Mouse (Mus musculus) hindbrain, embryonic 10.5 days (tissue): Measurements from ENCODE around the gene Ppm1l. TPM values are rescaled to one million over a fixed set of nuclear protein-coding genes. Genes with fewer than 3 reads are reported as not detected.

Source experiments
- DNase-seq: peaks from one replicate; pipeline ENCODE4 v3.0.0-alpha.2; 2017; ENCODE audit warnings: low spot score
- H3K27ac ChIP-seq: fragments of 300-500 bp; sonication (generic); 2 replicates; pipeline ENCODE4 v1.5.1; 2016; ENCODE audit warnings: mild to moderate bottlenecking, moderate library complexity
- H3K27me3 ChIP-seq: fragments of 300-500 bp; sonication (generic); 2 replicates; pipeline ENCODE4 v1.6.1; 2016; ENCODE audit warnings: mild to moderate bottlenecking; ENCODE audit not compliant: poor library complexity, insufficient read depth, severe bottlenecking
- H3K36me3 ChIP-seq: fragments of 300-500 bp; sonication (generic); 2 replicates; pipeline ENCODE4 v1.6.1; 2016; ENCODE audit warnings: mild to moderate bottlenecking, moderate library complexity
- H3K4me1 ChIP-seq: fragments of 300-500 bp; sonication (generic); replicated peaks from 2 replicates; pipeline ENCODE4 v1.6.1; 2016; ENCODE audit warnings: mild to moderate bottlenecking
- H3K4me3 ChIP-seq: fragments of 300-500 bp; sonication (generic); 2 replicates; pipeline ENCODE4 v1.5.1; 2016; ENCODE audit warnings: mild to moderate bottlenecking, moderate library complexity
- H3K9me3 ChIP-seq: fragments of 300-500 bp; sonication (generic); 2 replicates; pipeline ENCODE4 v1.6.1; 2016; ENCODE audit warnings: mild to moderate bottlenecking, moderate library complexity
- WGBS: fragments of 180-500 bp; shearing (Covaris S2); methylation state at CpG from one replicate; pipeline ENCODE4 v1.1.7; 2016; 5-methylcytosine and 5-hydroxymethylcytosine counted together
- polyA plus RNA-seq: library from polyadenylated mRNA; unstranded; fragments of >200 nt; fragmentation: Nextera tagmentation; extraction: Ambion mirVana; gene quantifications from 2 replicates; pipeline ENCODE4 v1.2.1, GENCODE M21; 2016

The Ppm1l gene
- polyA plus RNA-seq, 1 experiment from 2014 or later, result 17.3 TPM

GRCm38 (mm10) chr3:69583798-69584197 is 267.1 kb downstream of the Ppm1l start:
- no peak overlapping the region for H3K27ac ChIP-seq

GRCm38 (mm10) chr3:69588101-69588760 is 271.6 kb downstream of the Ppm1l start:
- no peaks in the 10 kb centered on the region for H3K9me3 ChIP-seq
- no peak overlapping the region for H3K4me3 ChIP-seq
- H3K36me3 ChIP-seq, result peaks cover 13% of the 10 kb centered on the region
- H3K27me3 ChIP-seq, result no peaks in the 10 kb centered on the region
- WGBS, result 52% methylated on average over 10 of the region's 10 CpGs
- no peak overlapping the region for H3K27ac ChIP-seq
- H3K4me1 ChIP-seq, result no peaks in the 10 kb centered on the region
- no peak for DNase-seq

More at GRCm38 (mm10) chr3:69583798-69584197, 267.1 kb downstream of the Ppm1l start:
- no peaks in the 10 kb centered on the region for H3K9me3 ChIP-seq
- no peaks in the 10 kb centered on the region for H3K27me3 ChIP-seq
- no peak overlapping the region for H3K4me3 ChIP-seq
- no peak for DNase-seq
- H3K4me1 ChIP-seq, result no peaks in the 10 kb centered on the region
- 88% methylated on average over 1 of the region's 1 CpGs for WGBS
- peaks cover 14% of the 10 kb centered on the region for H3K36me3 ChIP-seq

DNA sequence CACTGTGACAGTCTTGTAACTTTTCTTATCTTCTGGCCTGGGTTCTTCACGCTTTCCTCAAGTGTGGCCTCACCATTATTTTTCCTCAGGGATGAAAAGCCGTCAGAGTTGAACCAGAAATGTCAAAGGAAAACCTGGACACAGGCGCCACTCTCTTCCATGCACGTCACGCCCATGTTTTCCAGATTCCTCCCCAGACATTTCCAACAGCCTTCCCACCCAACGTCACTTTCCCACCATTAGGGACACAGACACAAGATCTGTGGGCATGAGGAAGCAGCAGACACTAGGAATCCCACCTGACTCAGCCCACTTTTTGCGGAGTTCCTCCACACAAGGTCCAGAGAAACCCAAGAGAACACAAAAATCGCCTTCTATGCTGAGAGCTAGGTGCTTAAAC is 276.8 kb downstream of the Ppm1l start:
- Histone ChIP-seq H3K27me3 (no peaks in the 10 kb centered on the region), H3K36me3 (peaks cover 15% of the 10 kb centered on the region; the same call in 1 of the 2 replicates), H3K27ac (no peak overlapping the region), H3K9me3 (no peaks in the 10 kb centered on the region), H3K4me1 (peaks cover 22% of the 10 kb centered on the region), H3K4me3 (no peak overlapping the region)
- WGBS, result 88% methylated on average over 8 of the region's 8 CpGs
- DNase-seq, result no peak

DNA sequence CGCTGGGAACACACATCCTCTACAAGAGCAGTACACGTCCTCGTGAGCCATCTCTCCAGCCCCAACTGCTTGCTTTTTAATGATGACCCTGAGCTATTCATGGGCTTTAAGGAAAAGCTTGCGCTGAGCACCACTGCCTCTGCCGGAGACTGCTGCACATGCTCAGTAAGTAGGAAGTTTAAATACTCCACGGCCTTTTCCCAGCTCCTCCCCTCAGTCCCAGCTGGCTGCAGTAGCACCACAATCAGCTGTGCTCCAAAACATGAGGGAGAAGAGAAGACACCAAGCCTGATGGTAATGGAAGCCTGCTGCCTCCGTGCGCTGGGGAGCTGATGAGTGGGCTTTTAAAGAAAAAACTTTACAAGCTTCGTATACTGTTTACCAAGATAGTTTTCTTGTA is 277.4 kb downstream of the Ppm1l start:
- H3K4me1 ChIP-seq, result peaks cover 26% of the 10 kb centered on the region
- no peak overlapping the region for H3K4me3 ChIP-seq

DNA sequence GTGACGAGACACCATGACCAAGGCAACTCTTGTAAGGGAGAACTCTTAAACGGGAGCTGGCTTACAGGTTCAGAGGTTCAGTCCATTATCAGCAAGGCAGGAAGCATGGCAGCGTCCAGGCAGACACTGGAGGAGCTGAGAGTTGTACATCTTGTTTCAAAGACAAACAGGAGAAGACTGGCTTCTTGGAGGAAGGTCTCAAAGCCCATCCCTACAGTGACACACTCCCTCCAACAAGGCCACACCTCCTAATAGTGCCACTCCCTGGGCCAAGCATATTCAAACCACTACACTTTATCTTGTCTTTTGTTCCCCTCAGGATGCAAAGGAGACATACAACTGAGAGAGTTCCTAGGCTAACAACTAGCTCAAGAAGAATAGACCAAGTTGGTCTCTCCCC is 279.5 kb downstream of the Ppm1l start:
- peaks cover 29% of the 10 kb centered on the region for H3K4me1 ChIP-seq
- H3K9me3 ChIP-seq, result no peaks in the 10 kb centered on the region

More for the DNA sequence above, 277.4 kb downstream of the Ppm1l start:
- 79% methylated on average over 9 of the region's 9 CpGs for WGBS
- DNase-seq, result no peak
- Histone ChIP-seq H3K36me3 (peaks cover 15% of the 10 kb centered on the region; the same call in 1 of the 2 replicates), H3K27ac (no peak overlapping the region), H3K9me3 (no peaks in the 10 kb centered on the region), H3K27me3 (0 out of 2 replicates have a peak, but pooled peaks cover under 1% of the 10 kb centered on the region)

DNA sequence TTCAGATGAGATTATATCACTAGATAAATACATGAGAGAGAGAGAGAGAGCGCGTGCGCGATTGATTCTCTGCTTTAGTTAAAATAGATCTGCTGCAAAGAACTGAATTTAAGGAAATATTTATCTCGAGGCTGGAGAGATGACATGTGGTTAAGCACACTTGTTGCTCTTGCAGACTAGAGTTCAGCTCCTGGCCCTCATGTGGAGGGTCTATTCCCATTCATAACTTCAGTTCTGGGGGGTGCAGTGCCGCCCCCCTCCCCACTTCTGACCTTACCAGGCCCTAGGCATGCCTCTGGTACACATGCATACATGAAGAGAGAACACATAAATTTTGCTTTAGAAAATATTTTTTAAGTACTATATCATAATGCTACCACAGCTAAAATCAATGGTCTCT is 280.6 kb downstream of the Ppm1l start:
- DNase-seq, result no peak
- Histone ChIP-seq H3K4me1 (peaks cover 29% of the 10 kb centered on the region), H3K4me3 (peak overlapping the region; percentile 77; the same call in 1 of the 2 replicates), H3K36me3 (0 out of 2 replicates have a peak, but pooled peaks cover 4% of the 10 kb centered on the region), H3K27me3 (peaks cover 13% of the 10 kb centered on the region; the same call in 1 of the 2 replicates), H3K27ac (no peak overlapping the region), H3K9me3 (no peaks in the 10 kb centered on the region)
- 90% methylated on average over 6 of the region's 6 CpGs for WGBS

More for the DNA sequence above, 279.5 kb downstream of the Ppm1l start:
- Histone ChIP-seq H3K27ac (no peak overlapping the region), H3K27me3 (peaks cover 13% of the 10 kb centered on the region; the same call in 1 of the 2 replicates), H3K4me3 (no peak overlapping the region), H3K36me3 (peaks cover 11% of the 10 kb centered on the region; the same call in 1 of the 2 replicates)
- DNase-seq, result no peak
- 84% methylated on average over 3 of the region's 3 CpGs for WGBS

- 0 out of 2 replicates have a peak, but pooled peaks cover 4% of the 10 kb centered on the region for H3K36me3 ChIP-seq
- WGBS, result 10% methylated on average over 7 of the region's 7 CpGs
- no peaks in the 10 kb centered on the region for H3K9me3 ChIP-seq
- H3K27ac ChIP-seq, result peak overlapping the region; percentile 90
- DNase-seq, result no peak
- H3K4me3 ChIP-seq, result peak overlapping the region; percentile 77
- H3K4me1 ChIP-seq, result peaks cover 29% of the 10 kb centered on the region
- H3K27me3 ChIP-seq, result peaks cover 13% of the 10 kb centered on the region; the same call in 1 of the 2 replicates
Measured at GRCm38 (mm10) chr3:69597816-69598215, 281.2 kb downstream of the Ppm1l start.

DNA sequence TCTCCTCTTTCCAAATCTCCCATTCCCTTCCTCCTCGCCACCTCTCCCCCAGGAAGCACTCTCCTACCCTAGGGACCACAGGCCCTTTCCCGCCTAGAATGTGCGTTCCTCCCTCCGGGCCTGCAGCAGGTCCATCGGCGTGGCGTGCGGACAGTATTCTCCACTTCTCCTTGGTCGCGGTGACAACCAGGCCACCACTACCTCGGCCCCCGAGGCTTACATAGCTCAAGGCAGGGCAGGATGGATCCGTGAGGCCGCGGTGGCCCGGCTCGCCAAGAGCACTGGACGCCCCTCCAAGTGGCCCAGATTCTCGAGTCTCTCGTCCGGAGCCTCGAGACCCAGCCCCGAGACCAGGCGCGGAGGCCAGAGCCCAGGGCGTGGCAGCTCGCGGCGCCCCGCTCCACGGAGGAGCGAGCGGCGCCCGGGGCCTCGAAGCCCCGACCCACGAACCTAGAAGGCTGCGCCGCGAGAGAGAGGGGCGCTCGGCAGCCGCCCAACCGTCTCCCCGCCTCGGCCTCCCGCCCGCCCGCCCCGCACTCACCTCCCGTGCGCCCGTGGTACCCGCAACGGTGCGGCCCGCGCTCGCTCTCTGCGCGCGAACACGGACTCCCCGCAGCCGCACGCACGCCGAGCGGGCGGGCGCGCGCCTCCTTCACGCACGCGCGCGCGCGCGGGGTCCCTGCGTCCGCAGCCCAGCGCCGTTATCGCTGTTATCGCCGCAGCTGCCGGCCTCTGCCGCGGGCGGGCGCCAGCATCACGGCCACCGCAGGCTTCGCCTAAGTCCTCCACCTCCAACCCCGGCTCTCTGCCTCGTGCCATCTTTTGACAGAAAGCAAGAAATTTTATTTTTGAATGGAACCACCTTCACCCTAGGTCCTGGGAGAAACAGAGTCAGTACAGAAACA is 281.9 kb downstream of the Ppm1l start, which contains the start of gene B3galnt1:
Gene B3galnt1, minus strand, starts transcription at position 700 of the 905 bp plus-strand sequence.
- under 1% methylated on average over 93 of the region's 99 CpGs for WGBS
- Histone ChIP-seq H3K36me3 (0 out of 2 replicates have a peak, but pooled peaks cover 2% of the 10 kb centered on the region), H3K4me1 (peaks cover 29% of the 10 kb centered on the region), H3K4me3 (peak within 1 kb of the TSS; percentile 77), H3K27me3 (peaks cover 13% of the 10 kb centered on the region; the same call in 1 of the 2 replicates), H3K27ac (peak within 1 kb of the TSS; percentile 90), H3K9me3 (no peaks in the 10 kb centered on the region)
- DNase-seq, result peak; percentile 75

- H3K27ac ChIP-seq, result peak overlapping the region; percentile 90
- H3K4me1 ChIP-seq, result peaks cover 29% of the 10 kb centered on the region
- peaks cover 13% of the 10 kb centered on the region; the same call in 1 of the 2 replicates for H3K27me3 ChIP-seq
- H3K4me3 ChIP-seq, result peak overlapping the region; percentile 77
- H3K36me3 ChIP-seq, result no peaks in the 10 kb centered on the region
- no peaks in the 10 kb centered on the region for H3K9me3 ChIP-seq
- WGBS, result 11% methylated on average over 5 of the region's 5 CpGs
- no peak for DNase-seq
Measured at GRCm38 (mm10) chr3:69599166-69599500, 282.5 kb downstream of the Ppm1l start.

DNA sequence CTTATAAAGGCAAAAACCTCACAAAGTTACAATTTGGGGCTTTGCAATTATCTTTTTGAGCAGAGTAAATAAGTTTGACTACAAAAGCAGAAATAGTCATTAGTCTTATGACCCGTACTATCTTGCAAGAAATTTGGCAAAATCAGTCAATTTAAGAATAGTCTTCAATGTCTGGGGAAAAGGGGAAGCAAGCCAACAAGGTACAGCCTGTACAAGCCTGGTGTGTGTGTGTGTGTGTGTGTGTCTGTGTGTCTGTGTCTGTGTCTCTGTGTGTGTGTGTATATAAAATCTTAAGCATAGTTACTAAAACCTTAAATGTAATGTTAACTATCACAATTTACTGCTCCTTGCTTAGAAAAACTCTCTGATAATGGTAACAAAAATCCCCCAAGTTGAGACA is 290.3 kb downstream of the Ppm1l start:
- no peaks in the 10 kb centered on the region for H3K9me3 ChIP-seq
- 89% methylated on average over 1 of the region's 1 CpGs for WGBS
- no peaks in the 10 kb centered on the region for H3K4me1 ChIP-seq
- H3K36me3 ChIP-seq, result no peaks in the 10 kb centered on the region
- no peak for DNase-seq
- H3K4me3 ChIP-seq, result no peak overlapping the region
- H3K27me3 ChIP-seq, result no peaks in the 10 kb centered on the region
- no peak overlapping the region for H3K27ac ChIP-seq

- Histone ChIP-seq H3K27ac (no peak overlapping the region), H3K36me3 (no peaks in the 10 kb centered on the region), H3K9me3 (peaks cover 3% of the 10 kb centered on the region; the same call in 1 of the 2 replicates), H3K4me1 (no peaks in the 10 kb centered on the region), H3K4me3 (no peak overlapping the region), H3K27me3 (no peaks in the 10 kb centered on the region)
- WGBS, result 67% methylated on average over 1 of the region's 1 CpGs
- DNase-seq, result no peak
Measured at GRCm38 (mm10) chr3:69607468-69607867, 290.8 kb downstream of the Ppm1l start.

GRCm38 (mm10) chr3:69607909-69608308 is 291.2 kb downstream of the Ppm1l start:
- H3K36me3 ChIP-seq, result no peaks in the 10 kb centered on the region
- H3K27me3 ChIP-seq, result no peaks in the 10 kb centered on the region
- no peak for DNase-seq
- no peaks in the 10 kb centered on the region for H3K4me1 ChIP-seq
- no peak overlapping the region for H3K27ac ChIP-seq
- peaks cover 8% of the 10 kb centered on the region; the same call in 1 of the 2 replicates for H3K9me3 ChIP-seq
- H3K4me3 ChIP-seq, result no peak overlapping the region
- WGBS, result 89% methylated on average over 5 of the region's 5 CpGs
